Mouse (Mus musculus) hindbrain, embryonic 10.5 days (tissue): Measurements from ENCODE around the gene Sipa1l3. TPM values are rescaled to one million over a fixed set of nuclear protein-coding genes. Genes with fewer than 3 reads are reported as not detected.

ENCODE experiments used
- DNase-seq: peaks from one replicate; pipeline ENCODE4 v3.0.0-alpha.2; 2017; ENCODE audit warnings: low spot score
- H3K27ac ChIP-seq: fragments of 300-500 bp; sonication (generic); 2 replicates; pipeline ENCODE4 v1.5.1; 2016; ENCODE audit warnings: mild to moderate bottlenecking, moderate library complexity
- H3K27me3 ChIP-seq: fragments of 300-500 bp; sonication (generic); 2 replicates; pipeline ENCODE4 v1.6.1; 2016; ENCODE audit warnings: mild to moderate bottlenecking; ENCODE audit not compliant: poor library complexity, insufficient read depth, severe bottlenecking
- H3K36me3 ChIP-seq: fragments of 300-500 bp; sonication (generic); 2 replicates; pipeline ENCODE4 v1.6.1; 2016; ENCODE audit warnings: mild to moderate bottlenecking, moderate library complexity
- H3K4me1 ChIP-seq: fragments of 300-500 bp; sonication (generic); replicated peaks from 2 replicates; pipeline ENCODE4 v1.6.1; 2016; ENCODE audit warnings: mild to moderate bottlenecking
- H3K4me3 ChIP-seq: fragments of 300-500 bp; sonication (generic); 2 replicates; pipeline ENCODE4 v1.5.1; 2016; ENCODE audit warnings: mild to moderate bottlenecking, moderate library complexity
- H3K9me3 ChIP-seq: fragments of 300-500 bp; sonication (generic); 2 replicates; pipeline ENCODE4 v1.6.1; 2016; ENCODE audit warnings: mild to moderate bottlenecking, moderate library complexity
- WGBS: fragments of 180-500 bp; shearing (Covaris S2); methylation state at CpG from one replicate; pipeline ENCODE4 v1.1.7; 2016; 5-methylcytosine and 5-hydroxymethylcytosine counted together
- polyA plus RNA-seq: library from polyadenylated mRNA; unstranded; fragments of >200 nt; fragmentation: Nextera tagmentation; extraction: Ambion mirVana; gene quantifications from 2 replicates; pipeline ENCODE4 v1.2.1, GENCODE M21; 2016

Sipa1l3 gene
- polyA plus RNA-seq, 1 experiment from 2014 or later: 9.7 TPM

DNA sequence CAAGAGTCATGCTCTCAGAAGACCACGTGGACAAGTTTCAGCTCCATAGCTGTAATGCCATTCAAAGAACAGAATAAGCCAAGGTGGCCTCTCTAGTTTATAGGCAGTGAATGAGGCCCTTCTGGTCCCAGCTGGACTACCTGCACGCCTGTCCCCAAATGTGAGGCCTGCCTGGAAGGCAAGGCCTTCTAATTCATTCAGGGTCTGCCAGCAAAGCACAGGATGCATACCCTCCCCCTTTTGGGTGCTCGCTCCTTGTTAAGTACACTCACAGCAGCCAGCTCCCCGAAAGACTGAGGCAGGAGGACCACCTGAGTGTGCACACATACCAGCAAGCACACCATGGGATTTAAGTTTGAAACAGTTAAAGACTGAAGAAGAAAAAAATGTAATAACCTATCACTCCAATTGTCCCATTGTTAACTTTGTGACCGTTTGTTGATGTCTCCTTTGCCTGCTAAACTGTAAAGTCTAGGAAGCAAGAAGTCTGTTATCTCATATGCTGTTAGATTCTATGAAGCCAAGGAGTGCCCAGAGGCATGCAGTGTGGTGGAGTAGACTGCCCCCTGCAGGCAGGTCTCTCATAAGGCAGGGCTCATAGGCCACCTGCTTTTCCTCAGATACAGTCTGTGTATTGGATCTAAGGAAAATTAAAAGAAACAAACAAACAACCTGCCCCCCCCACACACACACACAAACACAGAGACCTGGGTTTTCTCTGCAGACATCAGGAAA lies 3.6 kb upstream of the Sipa1l3 start:
- Histone ChIP-seq H3K27ac (no peak overlapping the region), H3K9me3 (no peaks in the 10 kb centered on the region), H3K4me3 (no peak overlapping the region), H3K27me3 (peaks cover 6% of the 10 kb centered on the region; the same call in 1 of the 2 replicates), H3K4me1 (peaks cover 17% of the 10 kb centered on the region), H3K36me3 (no peaks in the 10 kb centered on the region)
- DNase-seq: peak; percentile 77
- WGBS: 61% methylated on average over 5 of the region's 5 CpGs

DNA sequence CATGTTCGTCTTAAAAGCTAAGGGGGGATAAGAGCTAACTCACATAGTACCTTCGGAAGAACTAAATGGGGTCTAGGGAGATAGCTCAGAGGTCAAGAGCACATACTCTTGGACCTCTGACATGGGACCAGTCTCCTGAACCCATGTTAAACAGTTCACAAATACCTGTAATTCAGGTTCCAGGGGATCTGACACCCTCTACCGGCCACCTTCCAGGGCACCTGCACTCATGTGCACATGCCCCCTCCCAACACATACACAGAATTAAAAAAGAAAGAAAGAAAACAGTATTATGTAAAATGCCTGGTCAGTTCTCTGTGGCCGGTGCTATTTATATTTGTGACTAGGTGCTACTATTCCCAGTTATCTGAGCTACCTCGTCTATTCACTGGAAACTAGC lies 2.9 kb upstream of the Sipa1l3 start:
- Histone ChIP-seq H3K36me3 (no peaks in the 10 kb centered on the region), H3K4me1 (peaks cover 23% of the 10 kb centered on the region), H3K27me3 (peaks cover 6% of the 10 kb centered on the region; the same call in 1 of the 2 replicates), H3K4me3 (no peak overlapping the region), H3K9me3 (no peaks in the 10 kb centered on the region), H3K27ac (no peak overlapping the region)
- WGBS: 76% methylated on average over 5 of the region's 5 CpGs
- no peak for DNase-seq

DNA sequence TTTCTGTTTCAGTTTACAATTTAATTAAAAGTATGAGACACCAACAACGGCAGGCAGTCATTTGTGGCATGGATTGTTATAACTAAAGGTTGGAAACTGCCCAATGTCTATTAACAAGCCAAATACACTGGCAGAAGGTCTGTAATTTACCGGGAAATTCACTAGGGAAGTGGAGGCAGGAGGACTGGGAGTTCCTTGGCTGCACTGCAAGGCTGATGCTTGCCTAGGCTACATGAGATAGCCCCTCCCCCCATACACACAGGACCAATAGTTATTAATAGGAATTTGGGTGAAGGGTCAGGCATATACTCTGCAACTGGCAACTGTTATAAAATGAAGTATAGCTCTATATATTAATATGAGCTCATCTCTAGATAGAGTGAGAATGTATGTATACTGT lies 2.4 kb upstream of the Sipa1l3 start:
- 85% methylated on average over 2 of the region's 2 CpGs for whole genome bisulfite sequencing
- Histone ChIP-seq H3K27ac (no peak overlapping the region), H3K4me3 (no peak overlapping the region), H3K27me3 (peaks cover 6% of the 10 kb centered on the region; the same call in 1 of the 2 replicates), H3K9me3 (no peaks in the 10 kb centered on the region), H3K4me1 (peaks cover 25% of the 10 kb centered on the region), H3K36me3 (no peaks in the 10 kb centered on the region)
- no peak for DNase-seq

DNA sequence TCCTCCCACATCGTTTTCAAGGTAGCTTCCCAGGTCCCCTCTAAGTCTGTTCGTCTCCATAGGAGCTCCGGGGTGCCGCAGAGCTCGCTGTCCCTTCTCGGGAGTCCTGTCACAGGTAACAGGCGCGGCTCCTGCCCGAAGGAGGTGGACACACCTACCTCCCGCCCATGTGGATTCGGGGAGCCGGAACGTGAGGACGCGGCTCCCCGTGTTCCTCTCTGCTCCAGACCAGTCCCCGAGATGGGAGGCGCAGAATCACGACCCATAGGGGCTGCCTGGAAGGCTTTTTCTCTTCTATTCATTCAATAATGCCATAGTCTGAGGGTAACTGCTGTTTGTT lies 740 bp upstream of the Sipa1l3 start:
- Histone ChIP-seq H3K4me1 (peaks cover 31% of the 10 kb centered on the region), H3K27me3 (peaks cover 6% of the 10 kb centered on the region; the same call in 1 of the 2 replicates), H3K36me3 (no peaks in the 10 kb centered on the region), H3K4me3 (peak overlapping the region; percentile 85), H3K9me3 (no peaks in the 10 kb centered on the region), H3K27ac (peak overlapping the region; percentile 90)
- DNase-seq: no peak
- 0% methylated on average over 19 of the region's 19 CpGs for WGBS

DNA sequence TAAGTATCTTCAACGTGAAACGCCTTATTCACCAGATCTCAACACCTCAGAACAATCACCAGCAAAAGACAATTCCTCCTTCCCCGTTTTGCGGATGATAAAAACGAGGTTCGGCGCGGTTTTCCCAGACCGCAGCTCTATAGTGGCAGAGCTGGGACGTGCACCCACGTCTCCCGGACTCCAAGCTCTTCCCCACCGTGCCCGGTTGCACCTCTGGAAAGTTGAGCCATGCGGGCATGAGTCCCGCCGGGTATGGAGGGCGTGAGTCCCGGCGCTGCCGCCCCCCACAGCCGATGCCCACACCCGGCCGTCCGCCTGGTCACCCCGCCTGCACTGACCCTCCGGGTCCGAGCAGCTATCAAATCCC lies 404 bp downstream of the Sipa1l3 start:
- peak overlapping the region; percentile 90 for H3K27ac ChIP-seq
- under 1% methylated on average over 28 of the region's 28 CpGs for WGBS
- peaks cover 34% of the 10 kb centered on the region for H3K4me1 ChIP-seq
- H3K4me3 ChIP-seq: peak overlapping the region; percentile 85
- no peaks in the 10 kb centered on the region for H3K9me3 ChIP-seq
- no peaks in the 10 kb centered on the region for H3K36me3 ChIP-seq
- peaks cover 6% of the 10 kb centered on the region; the same call in 1 of the 2 replicates for H3K27me3 ChIP-seq
- DNase-seq: no peak

DNA sequence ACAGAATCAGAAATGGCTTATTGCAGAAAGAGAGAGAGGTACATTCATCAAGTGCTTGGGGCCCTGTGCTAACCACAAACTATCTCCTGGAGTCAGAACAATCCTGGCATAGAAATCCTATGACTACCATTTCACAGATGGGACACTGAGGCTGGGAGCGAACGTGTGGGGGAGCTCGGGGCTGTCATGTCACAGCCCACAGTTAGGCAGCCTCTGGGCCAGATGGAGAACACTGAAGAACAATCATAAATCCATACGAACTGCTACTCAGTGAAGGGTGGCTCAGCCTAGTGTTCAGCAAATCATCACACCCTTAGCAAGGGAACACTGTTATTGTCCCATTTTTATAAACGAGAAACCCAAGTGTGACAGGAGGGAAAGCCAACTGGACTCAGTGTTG lies 1.3 kb downstream of the Sipa1l3 start:
- Histone ChIP-seq H3K4me1 (peaks cover 40% of the 10 kb centered on the region), H3K36me3 (no peaks in the 10 kb centered on the region), H3K27ac (no peak overlapping the region), H3K9me3 (no peaks in the 10 kb centered on the region), H3K27me3 (peaks cover 6% of the 10 kb centered on the region; the same call in 1 of the 2 replicates), H3K4me3 (peak overlapping the region; percentile 85)
- 67% methylated on average over 5 of the region's 5 CpGs for WGBS
- DNase-seq: no peak

DNA sequence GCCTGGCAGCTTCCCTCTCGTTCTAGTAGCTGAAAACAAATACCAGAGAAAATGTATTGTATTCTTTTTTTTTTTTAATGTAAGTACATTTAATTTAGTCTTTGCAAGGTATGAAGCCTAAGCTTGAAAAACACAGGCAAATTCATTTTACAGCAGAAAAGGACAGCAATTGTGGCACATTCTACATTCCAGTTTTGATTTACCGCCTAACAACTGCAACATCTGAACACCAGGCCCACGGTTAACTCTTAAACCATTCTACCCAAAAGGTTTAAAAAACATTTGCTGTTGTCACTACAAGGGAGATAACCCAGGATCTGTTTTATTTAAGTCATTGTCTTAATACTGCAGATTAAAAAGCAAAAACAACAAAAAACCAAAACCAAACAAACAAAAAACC lies 2.8 kb downstream of the Sipa1l3 start:
- DNase-seq: no peak
- peaks cover 6% of the 10 kb centered on the region; the same call in 1 of the 2 replicates for H3K27me3 ChIP-seq
- WGBS: 89% methylated on average over 3 of the region's 3 CpGs
- H3K4me1 ChIP-seq: peaks cover 55% of the 10 kb centered on the region
- H3K36me3 ChIP-seq: no peaks in the 10 kb centered on the region
- H3K9me3 ChIP-seq: no peaks in the 10 kb centered on the region
- H3K27ac ChIP-seq: no peak overlapping the region
- H3K4me3 ChIP-seq: no peak overlapping the region

DNA sequence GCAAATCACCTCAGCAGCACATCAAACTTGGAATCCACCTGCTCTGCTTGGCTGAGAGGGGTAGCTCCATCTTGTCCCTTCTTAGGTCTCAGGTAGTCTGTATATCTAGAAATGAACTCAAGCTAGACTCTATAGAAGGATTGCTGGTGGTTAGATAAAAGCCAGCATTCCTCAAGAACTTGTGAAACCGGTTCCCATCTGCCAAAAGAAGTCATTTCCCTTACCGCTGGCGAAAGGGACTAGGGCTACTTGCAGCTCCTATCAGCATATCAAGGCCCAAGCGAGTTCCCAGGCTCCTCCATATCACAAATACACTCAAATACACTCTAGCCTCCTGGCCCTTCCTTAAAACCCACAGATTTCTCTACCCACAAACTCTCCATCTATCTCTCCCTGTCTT lies 5.7 kb downstream of the Sipa1l3 start:
- H3K9me3 ChIP-seq: no peaks in the 10 kb centered on the region
- no peak for DNase-seq
- WGBS: 63% methylated on average over 4 of the region's 4 CpGs
- H3K4me1 ChIP-seq: peaks cover 55% of the 10 kb centered on the region
- no peaks in the 10 kb centered on the region for H3K36me3 ChIP-seq
- H3K4me3 ChIP-seq: no peak overlapping the region
- H3K27ac ChIP-seq: no peak overlapping the region
- no peaks in the 10 kb centered on the region for H3K27me3 ChIP-seq

DNA sequence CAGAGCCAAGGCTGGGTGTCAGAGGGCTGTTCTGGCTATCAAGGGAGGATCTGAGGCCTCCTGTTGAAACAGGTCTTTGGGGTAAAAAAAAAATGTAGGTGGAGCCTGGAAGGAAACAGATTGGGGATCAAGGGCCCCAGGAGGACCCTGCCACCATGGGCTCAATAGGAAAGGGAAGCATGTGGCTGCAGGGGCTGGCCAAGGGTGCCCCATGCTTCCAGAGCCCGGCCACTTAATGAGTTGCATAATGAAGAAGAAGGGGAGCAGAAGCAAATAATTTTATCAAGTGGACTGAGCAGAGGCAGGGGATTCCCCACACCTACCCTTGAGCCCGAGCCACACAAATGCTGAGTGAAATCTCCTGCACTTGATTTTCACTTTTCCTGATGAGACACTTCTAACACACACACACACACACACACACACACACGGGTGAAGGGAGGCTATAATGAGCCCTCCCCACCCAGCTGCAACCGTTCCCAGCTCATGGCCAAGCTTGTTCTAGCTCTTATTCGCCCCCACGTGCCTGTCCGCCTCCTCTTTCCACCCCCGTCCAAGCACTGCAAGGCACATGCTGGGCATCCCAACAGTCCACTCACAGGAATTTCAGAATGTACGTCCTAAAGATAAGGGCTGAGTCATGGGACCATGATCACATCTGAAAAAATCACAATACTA lies 6.7 kb downstream of the Sipa1l3 start:
- no peak overlapping the region for H3K4me3 ChIP-seq
- no peaks in the 10 kb centered on the region for H3K27me3 ChIP-seq
- DNase-seq: no peak
- peak overlapping the region; percentile 74 for H3K27ac ChIP-seq
- peaks cover 48% of the 10 kb centered on the region for H3K4me1 ChIP-seq
- 61% methylated on average over 9 of the region's 9 CpGs for WGBS
- no peaks in the 10 kb centered on the region for H3K36me3 ChIP-seq
- H3K9me3 ChIP-seq: no peaks in the 10 kb centered on the region

DNA sequence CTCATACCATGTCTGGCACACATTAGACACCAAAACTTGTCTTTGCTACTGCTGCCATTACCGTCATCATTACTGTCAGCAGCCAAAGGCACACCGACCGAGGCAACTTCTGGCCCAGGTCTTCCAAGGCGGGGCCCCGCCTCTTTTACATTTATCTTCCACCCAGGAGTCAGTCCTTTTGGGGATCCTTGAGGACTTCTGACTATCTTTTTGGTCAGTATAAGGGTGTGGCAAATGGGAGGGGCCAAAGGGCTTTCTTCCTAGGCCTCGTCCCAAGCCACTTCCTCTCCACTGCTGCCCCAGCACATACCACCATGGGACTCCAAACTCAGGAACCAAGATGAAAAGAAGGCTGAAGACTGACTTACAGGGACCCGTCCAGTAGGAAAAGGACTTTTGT lies 9.9 kb downstream of the Sipa1l3 start:
- no peak for DNase-seq
- WGBS: 88% methylated on average over 7 of the region's 7 CpGs
- H3K27ac ChIP-seq: no peak overlapping the region
- H3K9me3 ChIP-seq: no peaks in the 10 kb centered on the region
- peaks cover 64% of the 10 kb centered on the region for H3K4me1 ChIP-seq
- no peaks in the 10 kb centered on the region for H3K27me3 ChIP-seq
- no peak overlapping the region for H3K4me3 ChIP-seq
- H3K36me3 ChIP-seq: no peaks in the 10 kb centered on the region

DNA sequence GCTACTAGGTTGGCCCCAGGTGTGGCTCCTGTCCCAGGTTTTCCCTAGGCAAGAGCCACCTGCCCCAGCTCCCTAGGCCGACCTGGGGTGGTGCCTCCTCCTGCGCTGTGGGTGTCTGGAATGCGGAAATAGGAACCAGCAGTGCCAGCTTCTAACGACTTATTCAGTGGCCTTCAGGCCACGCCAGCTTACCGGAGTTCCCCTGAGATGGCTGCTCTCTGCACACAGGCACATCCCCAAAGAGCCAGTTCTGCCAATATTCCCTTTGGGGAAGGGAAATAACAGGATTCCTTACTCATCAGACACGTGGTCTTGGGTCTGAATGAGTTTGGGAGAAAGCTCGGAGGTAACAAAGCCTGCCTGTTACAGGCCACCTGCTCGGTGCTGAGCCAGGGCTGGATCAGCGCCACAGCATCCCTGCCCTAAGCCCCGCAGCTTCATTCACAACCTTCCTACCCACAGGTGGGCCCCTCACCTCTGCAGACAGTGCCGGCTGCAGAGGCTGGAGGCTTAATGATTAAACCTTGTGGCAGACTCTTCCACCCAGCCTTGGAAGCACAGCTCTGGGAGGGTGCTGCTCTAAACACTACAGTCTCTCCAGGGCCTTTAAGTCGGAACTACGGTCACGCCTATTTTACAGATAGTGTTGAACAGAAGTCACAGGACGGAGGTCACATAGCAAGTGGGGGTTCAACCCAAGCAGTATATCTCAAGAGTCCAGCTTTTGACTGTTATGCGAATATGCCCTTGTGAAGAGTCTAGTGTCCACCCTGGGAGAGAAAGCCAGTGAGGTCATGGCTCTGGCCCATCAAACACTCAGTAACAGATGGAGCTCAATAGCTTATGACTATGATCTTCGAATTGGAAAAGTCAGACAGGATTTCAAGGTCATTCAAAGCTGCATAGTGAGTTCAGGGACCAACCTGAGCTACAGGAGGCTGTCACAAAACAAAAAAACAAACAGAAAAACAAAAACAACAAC lies 12.8 kb downstream of the Sipa1l3 start:
- no peak for DNase-seq
- 27% methylated on average over 18 of the region's 18 CpGs for WGBS
- H3K27ac ChIP-seq: peak overlapping the region; percentile 62

DNA sequence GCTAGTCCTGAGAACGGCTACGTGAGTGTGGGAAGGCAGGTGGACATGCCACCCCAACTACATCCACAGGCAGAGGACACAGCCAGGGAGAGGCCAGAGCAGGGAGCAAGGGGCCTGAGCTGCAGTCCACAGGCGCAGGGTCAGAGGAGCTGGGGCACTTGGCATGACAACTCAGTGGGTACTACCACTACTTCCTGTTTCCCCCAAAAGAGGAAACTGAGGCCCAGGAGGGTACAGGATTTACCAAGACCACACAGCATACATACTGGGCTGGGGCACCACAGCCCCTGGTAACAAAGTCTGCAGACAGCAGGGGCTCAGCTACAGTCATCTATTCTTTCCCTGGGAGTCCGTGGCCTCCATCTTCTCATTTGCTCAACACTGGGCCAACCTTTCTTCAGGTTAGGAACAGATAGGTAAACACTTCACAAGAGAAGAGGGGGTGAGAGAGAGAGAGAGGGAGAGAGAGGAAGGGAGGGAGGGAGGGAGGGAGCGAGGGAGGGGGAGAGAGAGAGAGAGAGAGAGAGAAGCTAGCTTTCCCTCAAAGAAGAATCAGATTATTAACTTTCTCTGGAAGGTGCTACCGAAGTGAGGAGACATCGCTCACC lies 13.7 kb downstream of the Sipa1l3 start:
- Histone ChIP-seq H3K27me3 (no peaks in the 10 kb centered on the region), H3K36me3 (0 out of 2 replicates have a peak, but pooled peaks cover 3% of the 10 kb centered on the region), H3K4me1 (peaks cover 40% of the 10 kb centered on the region), H3K9me3 (no peaks in the 10 kb centered on the region), H3K4me3 (0 out of 2 replicates have a peak overlapping the region, but pooled peaks have one; percentile 1), H3K27ac (peak overlapping the region; percentile 45)
- 70% methylated on average over 7 of the region's 7 CpGs for WGBS
- DNase-seq: no peak

More for the DNA sequence above, 12.8 kb downstream of the Sipa1l3 start:
- H3K4me1 ChIP-seq: peaks cover 43% of the 10 kb centered on the region
- 0 out of 2 replicates have a peak overlapping the region, but pooled peaks have one; percentile 1 for H3K4me3 ChIP-seq
- H3K36me3 ChIP-seq: 0 out of 2 replicates have a peak, but pooled peaks cover 3% of the 10 kb centered on the region
- no peaks in the 10 kb centered on the region for H3K9me3 ChIP-seq
- H3K27me3 ChIP-seq: no peaks in the 10 kb centered on the region
